Mouse (Mus musculus) left cerebral cortex, adult 18-20 months (tissue): ENCODE results near the gene Pik3r1. TPM values are rescaled to one million over a fixed set of nuclear protein-coding genes. Genes with fewer than 3 reads are reported as not detected.

ENCODE experiments used
- DNase-seq, 2 experiments: peaks; one replicate each; pipeline ENCODE4 v3.0.0; 2021 to 2022; ENCODE audit warnings: low spot score in 2 of 2, mixed read lengths in 1 of 2
- total RNA-seq, 2 experiments: library from RNA; stranded (reverse); gene quantifications; 2 replicates each; pipeline ENCODE4 v1.2.3; 2021

The Pik3r1 gene
- total RNA-seq, 2 experiments from 2014 or later: 120 to 129 TPM

DNA sequence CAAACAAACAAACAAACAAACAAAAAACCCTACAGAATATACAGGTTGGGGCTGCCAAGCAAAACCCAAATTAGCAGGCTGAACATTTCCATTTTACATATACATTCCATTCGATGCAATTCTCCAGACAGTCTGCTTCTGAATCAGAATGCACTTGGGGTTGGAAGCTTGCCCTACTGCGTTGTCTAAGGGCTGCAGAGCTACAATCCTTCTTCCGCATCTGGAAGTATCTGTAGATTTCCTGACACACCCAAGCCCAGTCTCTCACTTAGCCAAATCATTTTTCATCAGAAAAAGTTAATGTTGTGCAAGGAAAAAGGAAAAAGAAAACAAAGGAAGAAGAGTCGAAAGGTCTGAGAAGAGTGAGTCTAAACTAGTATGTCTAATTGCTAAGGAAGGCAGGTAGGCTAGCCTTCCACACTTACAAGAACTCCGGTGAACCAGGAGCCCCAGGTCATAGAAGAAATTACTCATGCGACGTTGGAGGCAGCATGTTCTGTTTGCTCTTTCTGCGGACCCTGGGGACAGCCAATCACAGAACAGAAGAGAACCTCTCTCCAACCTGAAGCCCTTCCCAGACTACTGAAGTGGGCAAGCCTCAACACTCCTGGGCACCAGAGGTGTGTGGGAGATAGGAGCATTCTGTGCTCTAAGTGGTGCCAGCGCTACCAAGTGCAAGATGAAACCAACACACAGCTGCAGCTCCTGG is 55.1 kb downstream of the Pik3r1 start:
- no peak for DNase-seq

DNA sequence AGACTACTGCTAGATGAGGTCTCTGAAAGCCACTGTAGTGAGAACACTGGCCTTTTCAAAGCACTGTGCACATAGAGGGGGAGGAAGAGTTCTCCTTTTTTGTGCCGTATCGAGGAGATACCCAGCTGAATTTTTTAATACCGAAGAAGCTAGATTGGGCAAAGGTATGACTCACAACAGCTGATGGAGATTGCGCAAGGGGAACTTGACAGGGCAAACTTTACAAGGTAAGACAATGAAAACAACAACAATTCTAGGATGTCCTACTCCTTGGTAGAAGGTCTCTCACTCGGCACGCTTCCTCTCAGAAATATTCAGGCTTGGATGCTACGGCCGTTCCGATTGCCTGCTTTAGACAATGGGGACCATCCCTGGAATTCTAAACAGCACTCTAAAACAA is 55.9 kb downstream of the Pik3r1 start:
- DNase-seq: no peak

DNA sequence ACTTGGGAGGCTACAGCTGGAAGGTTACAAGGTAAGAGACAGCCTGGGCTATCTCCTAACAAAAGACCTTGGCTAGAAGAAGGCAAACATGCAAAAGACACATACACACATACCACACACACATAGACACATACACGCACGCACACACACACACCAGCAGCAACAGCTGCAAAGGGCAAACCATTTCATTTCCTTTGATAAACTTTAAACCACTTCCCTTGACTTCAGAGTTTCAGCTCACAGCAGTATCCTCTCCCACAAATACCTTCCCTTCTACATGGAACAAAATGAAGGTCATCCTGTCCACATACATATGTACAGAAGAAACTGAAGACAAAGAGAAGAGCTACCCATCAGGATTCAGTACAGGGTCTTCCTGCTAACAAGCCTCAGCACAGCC is 56.7 kb downstream of the Pik3r1 start:
- DNase-seq: no peak

DNA sequence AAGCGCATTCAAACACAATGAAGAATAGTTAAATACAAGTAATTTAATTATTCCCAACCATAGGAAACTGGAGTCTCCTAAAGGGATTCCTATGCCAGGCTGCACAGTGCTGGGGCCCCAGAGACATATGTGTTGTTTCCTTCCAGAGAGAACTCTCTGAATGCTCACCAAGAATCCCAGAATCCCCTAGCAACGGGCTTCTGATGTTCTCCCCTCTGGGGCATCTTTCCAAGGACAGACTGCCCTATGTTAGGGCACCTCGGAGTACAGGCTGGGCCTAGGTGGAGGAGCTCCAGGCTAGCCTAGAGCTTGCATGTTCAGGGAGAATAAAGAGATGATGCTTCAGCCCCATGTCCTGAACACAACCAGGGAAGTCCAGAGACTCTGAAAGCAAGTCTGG is 58.2 kb downstream of the Pik3r1 start:
- no peak for DNase-seq

DNA sequence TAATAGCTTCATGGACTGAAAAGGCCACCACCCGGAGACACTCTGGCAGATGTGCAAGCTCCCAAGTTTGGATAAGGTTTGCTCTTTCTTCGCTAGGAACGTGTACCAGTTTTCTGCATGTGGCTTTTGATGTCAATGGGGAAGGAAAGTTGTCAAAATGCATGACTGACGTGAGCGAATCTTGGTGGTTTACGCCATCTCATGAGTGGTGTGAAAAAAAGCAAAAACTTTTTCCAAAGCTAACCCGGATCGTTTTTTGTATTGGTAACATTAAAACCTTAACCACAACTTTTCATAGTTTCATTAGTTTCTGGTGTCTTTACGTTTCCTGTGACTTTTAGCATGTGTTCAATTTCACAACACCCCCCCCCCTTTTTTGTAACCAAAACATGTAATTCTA is 60.8 kb downstream of the Pik3r1 start:
- no peak for DNase-seq

DNA sequence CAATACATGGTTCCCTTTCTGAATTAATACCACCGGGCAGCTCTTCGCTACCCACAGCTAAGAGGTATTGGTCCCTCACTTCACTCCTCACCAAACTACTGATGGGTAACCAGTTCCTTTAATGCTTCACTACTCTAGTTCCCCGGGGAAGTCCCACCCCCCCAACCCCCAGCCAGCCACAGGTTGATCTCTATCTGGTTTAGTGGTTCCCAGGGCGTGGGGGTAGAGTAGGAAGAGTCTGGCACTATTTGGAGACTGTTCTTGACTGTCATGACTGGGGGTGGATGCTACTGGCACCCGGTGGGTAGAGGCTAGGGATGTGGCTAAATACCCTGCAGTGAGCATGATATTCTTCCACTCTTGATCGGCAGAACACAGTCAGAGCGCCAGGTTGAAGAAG is 61.6 kb downstream of the Pik3r1 start:
- no peak for DNase-seq

DNA sequence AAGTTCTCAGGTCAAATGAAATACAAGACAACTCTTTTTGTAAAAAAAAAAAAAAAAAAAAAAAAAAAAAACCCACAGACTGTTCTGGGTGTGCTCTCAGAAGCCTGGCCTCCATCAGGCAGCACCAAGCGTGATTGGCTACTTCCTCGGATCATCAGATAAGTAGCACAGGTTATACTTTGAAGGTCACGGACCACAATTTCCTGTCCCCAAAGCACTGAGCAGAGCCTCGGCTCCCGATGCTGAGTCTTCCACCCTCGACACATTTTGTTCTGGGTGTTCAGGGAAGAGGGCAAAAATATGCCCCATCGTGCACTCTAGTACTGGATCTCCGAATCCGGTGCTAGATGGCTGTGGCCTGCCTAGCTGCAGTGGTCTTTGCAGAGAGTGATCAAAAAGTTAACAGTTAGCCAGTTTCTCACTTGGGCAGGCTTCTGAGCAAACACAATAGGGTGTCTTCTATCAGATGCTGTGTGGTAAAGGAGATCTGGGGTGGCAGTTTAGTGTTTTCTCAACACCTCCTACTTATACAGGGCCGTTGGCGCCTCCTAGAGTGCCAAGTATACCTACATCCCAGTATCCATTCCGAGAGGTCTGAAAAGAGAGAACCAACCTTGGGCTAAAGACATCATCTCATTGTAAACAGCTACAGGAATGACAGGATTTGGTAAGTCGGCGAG is 65.8 kb downstream of the Pik3r1 start:
- no peak for DNase-seq

DNA sequence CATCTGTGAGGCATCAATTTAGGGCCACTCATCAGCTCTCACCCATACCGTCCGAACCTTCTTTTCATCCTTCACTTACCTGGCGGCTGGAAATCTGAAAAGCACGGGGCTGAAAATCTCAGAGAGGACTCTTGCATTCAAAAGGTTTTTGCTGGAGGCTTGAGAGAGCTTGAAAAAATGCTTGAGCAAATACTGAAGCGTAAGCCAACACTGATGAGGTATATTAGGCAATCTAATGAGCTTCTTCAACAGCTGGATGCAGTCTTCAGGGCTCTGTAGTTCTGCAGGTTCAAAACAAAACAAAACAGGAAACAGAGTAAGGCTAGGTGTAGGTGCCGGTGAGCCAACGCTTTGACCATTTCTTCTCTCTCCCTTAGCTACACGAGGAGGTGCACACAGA is 66.4 kb downstream of the Pik3r1 start:
- no peak for DNase-seq

DNA sequence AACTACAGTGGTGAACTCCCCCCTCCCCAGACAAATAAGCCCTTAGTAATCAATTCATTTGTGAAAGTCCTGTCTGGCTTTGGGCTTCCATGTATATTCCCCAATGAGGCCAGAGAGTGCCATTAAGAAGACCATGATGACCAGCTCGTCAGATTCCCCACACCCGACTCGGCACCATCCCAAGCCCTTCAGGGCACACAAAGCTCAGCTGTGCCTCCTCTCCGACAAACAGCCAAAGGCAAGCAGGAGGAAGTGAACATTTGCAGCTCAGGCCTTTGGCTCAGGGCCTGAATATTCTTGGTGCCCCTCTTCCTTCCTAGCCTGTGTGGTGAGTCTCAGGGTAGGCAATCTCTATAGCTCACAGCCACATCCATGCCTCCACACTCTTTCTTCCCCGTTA is 68.3 kb downstream of the Pik3r1 start:
- no peak for DNase-seq

DNA sequence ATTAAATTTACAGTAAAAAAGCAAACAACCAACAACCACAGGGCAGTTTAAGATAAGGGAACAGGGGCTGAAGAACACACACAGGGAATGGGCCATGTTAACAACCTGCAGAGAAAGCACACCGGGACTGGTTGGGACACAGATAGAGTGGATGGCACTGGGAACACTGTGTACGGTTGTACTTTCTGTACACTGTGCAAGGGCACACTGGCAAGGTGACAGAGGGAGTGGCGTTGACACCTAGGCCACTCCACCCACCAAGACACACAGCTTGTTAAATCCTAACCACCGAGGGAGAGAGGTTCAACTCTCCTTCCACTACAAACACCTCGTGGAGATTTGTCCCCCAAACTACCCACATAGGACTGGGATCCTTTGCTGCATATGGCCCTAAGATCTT is 70.1 kb downstream of the Pik3r1 start:
- no peak for DNase-seq

DNA sequence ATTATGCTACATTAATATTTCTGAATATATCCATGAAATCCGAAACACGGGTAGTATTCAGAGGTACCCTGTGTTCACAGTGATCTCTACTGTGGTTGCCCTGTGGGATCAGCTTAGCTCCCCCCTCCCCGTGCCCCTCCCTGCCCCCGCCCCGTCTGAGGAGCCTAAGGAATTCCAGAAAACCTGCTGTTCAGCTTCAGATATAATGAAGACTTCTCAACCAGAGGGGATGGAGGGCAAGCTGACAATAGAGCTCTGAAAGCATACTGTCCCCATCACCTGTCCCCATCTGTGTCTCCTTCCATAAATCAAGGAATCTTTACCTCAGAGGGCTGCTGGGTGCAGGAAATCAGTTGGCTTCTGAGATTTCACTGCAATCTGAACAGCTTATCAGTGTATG is 70.6 kb downstream of the Pik3r1 start:
- DNase-seq: no peak

DNA sequence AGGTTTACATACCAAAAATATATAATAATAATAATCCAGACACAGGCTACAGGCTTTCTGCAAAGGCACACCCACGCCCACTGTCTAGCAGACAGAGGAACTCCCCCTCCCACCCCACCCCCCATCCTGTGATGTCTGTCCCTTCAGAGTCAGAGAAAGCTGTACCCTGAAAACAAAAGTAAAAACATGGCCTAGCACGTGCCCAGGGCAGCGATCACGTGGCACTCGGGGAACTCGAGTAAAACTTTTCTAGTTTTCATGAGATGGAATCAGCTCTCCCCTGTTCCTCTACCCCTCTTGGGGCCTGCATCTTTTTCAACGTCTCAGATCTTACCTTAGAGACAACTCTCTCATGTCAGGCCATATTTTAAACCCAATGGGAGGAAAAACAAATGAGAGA is 71.2 kb downstream of the Pik3r1 start:
- DNase-seq: no peak

DNA sequence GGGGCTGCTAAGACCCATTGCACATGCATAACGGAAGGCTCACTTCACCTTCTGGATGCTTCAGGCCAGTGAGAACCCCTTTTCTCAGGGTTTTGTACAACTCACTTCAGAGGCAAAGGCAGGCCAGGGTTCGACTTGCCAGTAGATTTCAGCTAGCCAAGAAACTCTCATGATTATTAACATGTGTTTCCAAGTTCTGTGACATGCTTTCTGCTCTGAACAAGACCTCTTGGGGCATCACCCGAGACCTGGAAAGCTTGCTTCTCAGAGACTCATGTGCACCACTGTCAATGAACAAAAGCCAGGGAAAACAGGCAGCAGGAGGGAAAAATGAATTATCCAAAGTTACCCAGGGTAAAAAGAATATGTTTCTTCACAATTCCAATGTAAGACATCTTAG is 71.7 kb downstream of the Pik3r1 start:
- DNase-seq: no peak

DNA sequence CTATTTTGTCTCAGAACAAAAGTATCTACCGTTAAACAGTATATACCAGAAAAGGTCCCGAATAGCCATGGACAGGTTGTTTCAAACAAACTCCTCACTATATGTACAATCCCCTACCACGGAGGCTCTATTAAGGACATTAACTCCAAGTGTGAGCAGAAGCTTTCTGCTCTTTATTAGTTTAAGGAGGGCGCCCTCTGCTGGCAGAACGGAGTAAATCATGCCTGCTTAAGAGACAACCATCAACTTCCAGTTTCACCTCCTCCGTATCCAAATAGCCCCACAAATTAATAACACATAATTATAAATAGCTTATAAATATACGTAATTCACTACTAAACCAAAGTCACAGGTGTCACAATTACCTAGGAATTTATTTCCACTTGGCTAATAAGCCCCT is 72.1 kb downstream of the Pik3r1 start:
- DNase-seq: peak; percentile 88 to 96

DNA sequence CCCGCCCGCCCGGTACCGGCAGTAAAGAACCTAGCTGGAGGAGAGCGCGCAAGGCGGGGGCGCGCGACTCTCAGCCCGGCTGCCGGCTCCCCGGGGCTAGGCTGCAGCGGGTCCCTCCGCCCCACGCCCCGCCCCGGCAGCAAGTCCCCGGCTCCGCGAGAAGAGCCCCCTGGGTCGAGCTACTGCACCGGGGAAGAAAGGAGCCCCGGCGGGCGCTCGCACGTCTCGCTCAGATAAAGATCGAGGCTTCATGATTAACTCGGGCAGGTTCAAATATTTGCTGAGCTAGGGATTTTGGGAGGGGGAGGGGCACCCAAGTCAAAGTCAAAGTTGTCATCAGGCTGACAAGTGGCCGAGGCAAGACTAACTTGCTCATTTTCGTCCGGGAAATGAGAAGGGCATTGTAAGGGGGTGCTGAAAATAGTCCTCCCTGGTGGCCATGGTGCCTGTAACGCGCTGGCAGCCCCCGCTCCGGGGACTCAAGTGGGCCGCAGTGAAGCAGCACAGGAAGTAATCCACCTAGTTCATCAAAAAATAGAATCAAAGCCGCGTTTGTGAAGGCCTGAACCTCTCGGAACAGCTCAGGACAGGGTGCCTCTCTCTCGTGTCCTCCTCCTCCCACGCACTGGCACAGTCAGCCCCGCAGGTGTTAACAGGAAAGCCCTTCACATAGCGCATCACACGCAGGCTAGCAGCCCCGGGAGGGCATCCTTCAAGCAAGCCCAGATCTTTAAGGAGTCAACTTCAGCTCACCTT is 73.3 kb downstream of the Pik3r1 start:
- DNase-seq: peak; percentile 62 to 69

DNA sequence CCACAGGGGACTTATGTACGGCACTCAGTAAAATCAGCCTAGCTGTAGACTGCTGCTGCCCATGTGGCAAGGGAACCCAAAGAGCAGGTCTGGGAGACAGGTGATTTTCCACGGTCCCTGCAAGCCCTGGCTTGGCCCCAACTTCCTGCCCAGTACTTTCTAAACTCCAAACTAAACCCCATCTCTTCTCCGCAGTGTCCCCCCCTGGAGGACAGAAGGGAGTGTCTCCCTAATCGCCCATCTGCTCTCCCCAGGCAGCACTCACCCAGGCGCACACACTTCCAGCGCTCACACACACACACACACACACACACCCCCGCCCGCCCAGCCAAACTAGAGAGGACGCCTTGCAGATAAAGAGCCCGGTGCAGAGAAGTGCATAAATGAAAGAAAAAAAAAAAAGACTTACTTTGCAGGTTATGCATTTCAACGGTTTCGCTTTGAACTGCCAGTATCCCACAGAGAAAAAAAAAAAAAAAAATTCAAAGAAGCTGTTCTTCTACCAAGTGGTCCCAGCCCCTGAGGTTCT is 74.0 kb downstream of the Pik3r1 start:
- peak; percentile 69 to 80 for DNase-seq

DNA sequence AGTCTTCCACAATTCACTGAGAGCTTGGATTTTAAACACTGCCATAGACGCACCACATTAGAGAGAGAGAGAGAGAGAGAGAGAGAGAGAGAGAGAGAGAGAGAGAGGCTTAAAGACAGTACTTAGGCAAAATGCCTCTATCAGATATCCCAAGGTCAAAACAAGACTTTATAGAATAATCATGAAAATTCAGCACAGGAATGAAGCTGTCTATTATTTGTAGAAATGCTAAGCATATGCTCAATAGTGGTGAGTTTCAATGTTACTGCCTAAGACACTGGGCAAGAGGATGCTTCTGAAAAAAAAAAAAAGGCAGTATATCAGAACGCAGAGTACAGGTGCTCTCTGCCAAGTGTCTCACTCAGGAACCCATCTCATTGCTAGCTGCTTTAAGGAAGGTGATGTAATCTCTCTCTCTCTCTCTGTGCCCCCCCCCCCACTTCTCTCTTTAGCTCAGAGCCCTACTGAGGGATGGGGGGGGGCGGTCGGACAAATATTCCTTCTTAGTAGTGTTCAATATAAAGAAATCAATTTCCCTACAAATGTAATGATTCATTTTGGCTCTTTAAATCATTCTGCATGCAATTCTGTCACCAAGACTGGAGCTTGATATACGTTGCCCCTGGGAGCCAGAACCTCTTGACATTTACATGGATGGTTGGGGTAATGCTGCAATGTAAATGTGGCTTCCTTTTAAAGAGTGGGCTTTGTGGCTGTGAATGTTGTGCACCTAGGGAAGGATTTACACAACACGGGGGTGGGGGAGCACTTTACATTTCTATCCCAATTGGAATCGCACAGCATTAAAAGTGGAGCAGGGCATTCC is 74.9 kb downstream of the Pik3r1 start:
- no peak for DNase-seq

DNA sequence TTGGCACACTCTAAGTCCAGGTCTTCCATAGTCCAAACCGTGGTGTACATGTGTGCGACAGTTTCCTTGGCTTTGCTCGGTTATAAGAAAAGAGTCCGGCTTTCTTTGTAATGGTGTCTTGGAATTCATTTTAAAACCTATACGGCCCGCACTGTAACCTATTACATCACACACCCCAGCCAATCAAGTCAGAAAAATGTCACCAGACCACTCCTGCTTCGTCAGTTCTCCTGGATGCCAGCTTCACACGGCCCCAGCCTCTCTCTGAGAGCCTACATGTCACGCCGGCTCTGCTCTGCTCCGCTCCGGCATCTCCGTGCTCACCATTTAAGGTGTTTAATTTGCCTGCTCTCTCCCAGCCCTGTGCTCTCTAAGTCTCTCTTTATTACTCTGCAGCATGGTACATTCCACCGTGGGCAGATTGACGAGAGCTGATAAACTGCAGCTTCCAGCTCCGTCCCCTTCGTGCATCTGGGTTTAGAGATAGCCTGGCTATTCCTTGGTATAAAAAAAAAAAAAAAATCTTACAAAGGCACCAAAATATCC is 75.7 kb downstream of the Pik3r1 start:
- peak; percentile 69 to 85 for DNase-seq

DNA sequence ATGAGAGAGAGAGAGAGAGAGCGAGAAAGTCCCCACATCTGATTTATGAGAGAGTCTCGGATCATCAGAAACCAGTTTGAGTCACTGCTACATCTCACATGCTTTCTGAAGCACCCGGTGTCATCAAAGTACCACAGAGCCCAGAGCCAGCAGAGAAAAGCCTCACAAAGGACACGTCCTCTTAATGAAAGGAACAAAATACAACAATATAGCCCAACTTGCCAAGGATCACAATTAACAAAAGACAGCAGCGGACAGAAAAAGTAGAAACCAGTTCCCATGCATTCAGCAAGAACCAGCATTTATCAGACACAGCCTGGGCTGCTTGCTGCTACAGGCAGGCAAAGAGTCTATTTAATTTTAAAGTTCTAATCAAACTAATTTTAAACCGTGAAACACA is 76.3 kb downstream of the Pik3r1 start:
- no peak for DNase-seq

DNA sequence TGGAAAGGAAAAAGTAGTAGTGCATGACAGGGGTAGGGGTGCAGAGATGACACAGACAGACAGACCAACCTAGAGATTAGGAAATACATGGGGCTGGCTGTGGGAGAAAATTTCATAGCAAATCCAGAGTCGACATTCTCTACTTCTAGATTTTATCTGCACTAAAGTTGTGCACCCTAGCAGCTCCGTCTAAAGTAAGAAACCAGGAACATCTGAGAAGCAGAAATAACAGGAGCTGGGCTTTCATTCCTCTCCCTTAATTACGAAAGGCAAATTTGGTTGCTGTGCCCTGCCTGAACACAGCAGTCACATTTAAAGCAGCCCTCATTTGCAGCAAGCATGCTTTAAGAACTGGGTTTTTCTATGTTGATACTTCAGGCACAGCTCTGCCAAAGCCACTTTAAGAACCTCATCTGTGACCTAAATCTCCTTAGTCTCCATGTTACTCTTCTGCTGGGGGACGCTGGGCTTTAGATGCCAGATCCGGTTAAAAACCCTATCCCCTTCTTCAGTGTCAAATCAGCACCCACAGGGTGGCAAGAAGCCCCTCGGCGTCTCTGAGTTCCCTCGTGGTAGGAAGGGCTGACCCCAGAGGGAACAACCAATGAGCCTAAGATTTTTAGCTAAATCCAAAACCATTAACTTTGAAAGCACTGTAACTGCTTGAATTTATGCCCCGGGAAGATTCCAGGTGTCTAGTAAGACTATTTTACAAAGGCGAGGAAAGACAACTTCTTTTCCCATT is 76.9 kb downstream of the Pik3r1 start:
- DNase-seq: no peak
